Mouse (Mus musculus): ENCODE data around the gene Rad51b. TPM values are rescaled to one million over a fixed set of nuclear protein-coding genes. Genes with fewer than 3 reads are reported as not detected.

Rad51b gene
- total and polyA plus RNA-seq, 2 experiments from 2014 or later, result 1.4 to 1.8 TPM

DNA sequence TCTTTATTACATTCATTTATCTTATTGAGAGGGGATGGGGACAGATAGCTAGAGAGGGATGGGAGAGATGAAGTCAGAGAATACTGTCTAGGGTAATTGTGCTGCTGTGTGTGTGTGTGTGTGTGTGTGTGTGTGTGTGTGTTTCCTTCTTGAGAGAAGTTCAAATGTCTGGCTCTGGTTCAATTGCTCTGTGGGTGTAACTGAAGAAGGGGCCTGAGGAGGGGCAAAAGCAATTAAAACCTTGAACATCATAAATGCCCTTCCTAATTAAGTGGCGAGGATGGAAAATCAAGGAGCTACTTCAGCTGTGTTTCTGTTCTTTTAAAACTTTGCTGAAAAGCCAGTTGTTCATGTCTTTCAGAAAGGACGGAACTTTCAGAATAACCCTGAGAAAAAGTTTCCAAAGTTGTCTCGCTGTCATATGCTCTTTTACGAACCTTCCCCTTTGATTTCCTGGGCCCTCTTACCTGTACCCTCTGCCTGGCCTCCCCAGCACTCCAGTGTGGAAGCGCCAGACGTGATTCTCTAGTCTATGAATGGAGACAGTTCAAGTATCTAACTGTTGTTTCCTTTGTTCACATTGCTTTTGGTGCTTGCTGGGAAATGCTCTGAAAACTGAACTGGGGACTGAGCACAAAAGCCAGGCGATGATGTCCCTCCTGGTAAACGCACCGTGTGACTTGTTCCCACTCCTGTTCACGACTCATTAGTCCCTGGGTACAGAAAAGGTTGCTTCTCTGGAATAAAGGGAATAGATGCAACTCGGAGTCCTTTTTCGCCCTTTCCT lies 158.2 kb downstream of the Rad51b start:
- WGBS, result 77% methylated on average over 12 of the region's 12 CpGs
- Histone ChIP-seq H3K9me3 (replicated peaks; ENCODE audit: control insufficient read depth, low read length) (no peaks in the 10 kb centered on the region), H3K4me2 (ENCODE audit: low read depth, low read length) (no peak overlapping the region), H3K9ac (replicated peaks; ENCODE audit: low read depth, low read length) (no peak overlapping the region), H3K4me1 (ENCODE audit: control insufficient read depth, insufficient read depth) (no peaks in the 10 kb centered on the region), H3K36me3 (replicated peaks; ENCODE audit: control insufficient read depth, insufficient read depth, low read length) (no peaks in the 10 kb centered on the region), H3K4me3 (ENCODE audit: low read depth, low read length) (no peak overlapping the region), H3K27ac (ENCODE audit: low read depth) (no peak overlapping the region), H3K27me3 (ENCODE audit: control insufficient read depth, insufficient read depth, low read length) (no peaks in the 10 kb centered on the region)
- no peak for DNase-seq (ENCODE audit: low spot score)
- ATAC-seq (ENCODE audit: insufficient read depth, low read depth), result no peak
- TF ChIP-seq EP300 (IDR thresholded peaks at IDR 0.05; ENCODE audit: low read depth) (no peak), CTCF (IDR thresholded peaks at IDR 0.05; ENCODE audit: low read depth) (no peak)

DNA sequence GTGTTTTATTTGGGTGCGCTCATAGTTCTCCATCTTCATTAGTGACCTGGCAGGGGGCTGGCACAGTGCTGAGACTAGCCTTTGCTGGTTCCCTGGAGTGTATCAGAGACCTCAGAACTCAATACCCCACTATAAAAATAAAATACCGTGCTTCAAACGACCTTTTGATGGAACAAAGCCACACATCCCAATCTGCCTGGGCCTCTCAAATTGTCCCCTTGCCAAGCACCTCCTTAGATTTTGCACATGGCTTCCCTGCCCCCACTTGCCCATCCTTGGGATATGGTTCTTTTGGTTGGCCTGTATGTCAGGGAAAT lies 158.7 kb downstream of the Rad51b start:
- no peak overlapping the region for H3K4me2 ChIP-seq (ENCODE audit: low read depth, low read length)
- no peak for ATAC-seq (ENCODE audit: insufficient read depth, low read depth)
- H3K9me3 ChIP-seq (replicated peaks; ENCODE audit: control insufficient read depth, low read length), result no peaks in the 10 kb centered on the region
- no peaks in the 10 kb centered on the region for H3K36me3 ChIP-seq (replicated peaks; ENCODE audit: control insufficient read depth, insufficient read depth, low read length)
- TF ChIP-seq CTCF (IDR thresholded peaks at IDR 0.05; ENCODE audit: low read depth) (no peak), EP300 (IDR thresholded peaks at IDR 0.05; ENCODE audit: low read depth) (no peak)
- H3K27me3 ChIP-seq (ENCODE audit: control insufficient read depth, insufficient read depth, low read length), result no peaks in the 10 kb centered on the region
- no peak overlapping the region for H3K9ac ChIP-seq (replicated peaks; ENCODE audit: low read depth, low read length)
- no peak overlapping the region for H3K4me3 ChIP-seq (ENCODE audit: low read depth, low read length)
- no peak overlapping the region for H3K27ac ChIP-seq (ENCODE audit: low read depth)
- 37% methylated on average over 3 of the region's 3 CpGs for WGBS
- no peaks in the 10 kb centered on the region for H3K4me1 ChIP-seq (ENCODE audit: control insufficient read depth, insufficient read depth)
- no peak for DNase-seq (ENCODE audit: low spot score)

DNA sequence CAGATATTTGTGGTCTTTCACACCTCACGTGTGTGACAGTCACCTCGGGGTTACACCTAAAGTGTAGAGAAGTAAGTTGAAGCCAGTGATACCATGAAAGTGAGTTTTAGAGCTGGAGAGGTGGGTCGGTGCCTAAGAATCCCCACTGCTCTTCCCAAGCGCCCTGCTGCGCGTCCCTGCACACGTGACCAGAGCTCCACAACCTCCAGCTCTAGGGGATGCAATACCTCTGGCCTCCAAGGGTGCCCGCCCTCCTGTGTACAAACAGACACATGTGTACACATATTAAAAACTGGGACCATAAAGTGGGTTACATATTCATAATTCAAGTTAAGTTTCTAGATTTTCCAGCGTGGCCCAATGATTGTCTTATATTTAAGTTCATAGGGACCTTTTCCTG lies 159.2 kb downstream of the Rad51b start:
- Histone ChIP-seq H3K9me3 (replicated peaks; ENCODE audit: control insufficient read depth, low read length) (no peaks in the 10 kb centered on the region), H3K4me3 (ENCODE audit: low read depth, low read length) (no peak overlapping the region), H3K36me3 (replicated peaks; ENCODE audit: control insufficient read depth, insufficient read depth, low read length) (no peaks in the 10 kb centered on the region), H3K4me2 (ENCODE audit: low read depth, low read length) (no peak overlapping the region), H3K27ac (ENCODE audit: low read depth) (no peak overlapping the region), H3K4me1 (ENCODE audit: control insufficient read depth, insufficient read depth) (no peaks in the 10 kb centered on the region), H3K27me3 (ENCODE audit: control insufficient read depth, insufficient read depth, low read length) (no peaks in the 10 kb centered on the region), H3K9ac (replicated peaks; ENCODE audit: low read depth, low read length) (no peak overlapping the region)
- 83% methylated on average over 9 of the region's 9 CpGs for WGBS
- ATAC-seq (ENCODE audit: insufficient read depth, low read depth), result no peak
- TF ChIP-seq EP300 (IDR thresholded peaks at IDR 0.05; ENCODE audit: low read depth), result no peak
- TF ChIP-seq CTCF (IDR thresholded peaks at IDR 0.05; ENCODE audit: low read depth), result no peak
- DNase-seq (ENCODE audit: low spot score), result no peak

DNA sequence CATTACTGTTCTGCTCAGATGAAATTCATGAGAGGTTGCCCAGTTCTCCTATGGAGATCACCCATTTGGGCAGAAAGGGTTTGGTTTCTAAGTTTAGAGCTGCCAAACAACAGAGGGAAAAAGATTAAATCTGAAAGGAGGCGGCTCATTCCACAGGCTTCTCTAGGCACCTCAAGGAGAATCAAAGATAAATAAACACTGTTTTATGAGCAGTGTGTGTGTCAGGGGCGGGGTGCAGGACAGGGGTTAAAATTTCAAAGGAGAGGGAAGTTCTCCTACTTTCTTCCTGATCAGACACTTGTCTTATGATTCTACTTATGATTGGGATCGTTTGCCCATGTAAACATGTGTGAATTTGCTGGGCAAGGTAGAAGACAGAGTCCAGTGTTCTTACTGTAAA lies 166.3 kb downstream of the Rad51b start:
- no peak for DNase-seq (ENCODE audit: low spot score)
- no peak for TF ChIP-seq EP300 (IDR thresholded peaks at IDR 0.05; ENCODE audit: low read depth)
- no peak for TF ChIP-seq CTCF (IDR thresholded peaks at IDR 0.05; ENCODE audit: low read depth)
- Histone ChIP-seq H3K9ac (replicated peaks; ENCODE audit: low read depth, low read length) (no peak overlapping the region), H3K36me3 (replicated peaks; ENCODE audit: control insufficient read depth, insufficient read depth, low read length) (no peaks in the 10 kb centered on the region), H3K9me3 (replicated peaks; ENCODE audit: control insufficient read depth, low read length) (no peaks in the 10 kb centered on the region), H3K4me3 (ENCODE audit: low read depth, low read length) (no peak overlapping the region), H3K27me3 (ENCODE audit: control insufficient read depth, insufficient read depth, low read length) (no peaks in the 10 kb centered on the region), H3K4me2 (ENCODE audit: low read depth, low read length) (no peak overlapping the region), H3K4me1 (ENCODE audit: control insufficient read depth, insufficient read depth) (no peaks in the 10 kb centered on the region), H3K27ac (ENCODE audit: low read depth) (no peak overlapping the region)
- WGBS, result 71% methylated on average over 3 of the region's 3 CpGs
- no peak for ATAC-seq (ENCODE audit: insufficient read depth, low read depth)

DNA sequence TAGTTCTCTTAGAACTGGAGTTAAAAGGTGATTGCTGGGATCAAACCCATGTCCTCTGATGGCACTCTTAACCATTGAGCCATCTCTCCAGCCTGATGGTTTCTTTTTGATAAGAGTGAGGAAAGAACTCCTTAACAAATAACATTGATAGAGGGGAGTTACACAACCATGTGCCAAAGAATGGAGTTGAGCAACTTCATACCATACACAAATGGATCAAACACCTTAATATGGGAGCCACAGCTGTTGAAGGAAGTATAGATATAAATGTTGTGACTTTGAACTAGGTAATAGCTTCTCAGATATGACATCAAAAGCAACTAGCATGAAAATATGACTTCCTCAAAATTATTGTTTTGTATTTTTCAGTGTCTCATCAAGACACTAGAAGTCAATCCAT lies 173.0 kb downstream of the Rad51b start:
- no peak overlapping the region for H3K4me3 ChIP-seq (ENCODE audit: low read depth, low read length)
- ATAC-seq (ENCODE audit: insufficient read depth, low read depth), result no peak
- H3K4me2 ChIP-seq (ENCODE audit: low read depth, low read length), result no peak overlapping the region
- H3K9me3 ChIP-seq (replicated peaks; ENCODE audit: control insufficient read depth, low read length), result no peaks in the 10 kb centered on the region
- no peak overlapping the region for H3K27ac ChIP-seq (ENCODE audit: low read depth)
- no peak overlapping the region for H3K9ac ChIP-seq (replicated peaks; ENCODE audit: low read depth, low read length)
- DNase-seq (ENCODE audit: low spot score), result no peak
- H3K4me1 ChIP-seq (ENCODE audit: control insufficient read depth, insufficient read depth), result peaks cover 8% of the 10 kb centered on the region; the same call in 1 of the 2 replicates
- no peaks in the 10 kb centered on the region for H3K27me3 ChIP-seq (ENCODE audit: control insufficient read depth, insufficient read depth, low read length)
- TF ChIP-seq EP300 (IDR thresholded peaks at IDR 0.05; ENCODE audit: low read depth), result no peak
- no peak for TF ChIP-seq CTCF (IDR thresholded peaks at IDR 0.05; ENCODE audit: low read depth)
- no peaks in the 10 kb centered on the region for H3K36me3 ChIP-seq (replicated peaks; ENCODE audit: control insufficient read depth, insufficient read depth, low read length)

DNA sequence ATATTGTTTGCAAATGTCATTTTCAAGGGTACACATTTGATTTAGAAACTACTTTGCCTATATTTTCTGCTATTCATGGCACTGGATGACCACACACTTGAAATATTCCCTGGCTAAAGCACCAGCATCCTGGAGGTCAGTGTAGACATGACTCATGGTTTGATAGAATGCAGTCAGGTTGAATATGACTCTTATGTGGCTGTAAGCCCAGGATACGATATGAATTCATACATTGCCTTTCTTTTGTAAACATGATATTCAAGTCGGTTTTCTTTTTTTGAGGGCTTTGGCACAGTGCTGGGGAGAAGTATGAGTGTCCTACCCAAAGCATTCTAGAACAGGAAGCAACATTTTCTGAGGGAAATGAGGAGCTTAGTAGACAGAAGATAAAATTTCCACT lies 174.8 kb downstream of the Rad51b start:
- Histone ChIP-seq H3K27ac (ENCODE audit: low read depth) (peak overlapping the region; percentile 69), H3K9ac (replicated peaks; ENCODE audit: low read depth, low read length) (no peak overlapping the region), H3K4me1 (ENCODE audit: control insufficient read depth, insufficient read depth) (peaks cover 8% of the 10 kb centered on the region; the same call in 1 of the 2 replicates), H3K9me3 (replicated peaks; ENCODE audit: control insufficient read depth, low read length) (no peaks in the 10 kb centered on the region), H3K27me3 (ENCODE audit: control insufficient read depth, insufficient read depth, low read length) (no peaks in the 10 kb centered on the region), H3K4me3 (ENCODE audit: low read depth, low read length) (no peak overlapping the region), H3K4me2 (ENCODE audit: low read depth, low read length) (no peak overlapping the region), H3K36me3 (replicated peaks; ENCODE audit: control insufficient read depth, insufficient read depth, low read length) (no peaks in the 10 kb centered on the region)
- DNase-seq (ENCODE audit: low spot score) (peak; percentile 80), ATAC-seq (ENCODE audit: insufficient read depth, low read depth) (peak; percentile 85)
- 9% methylated on average over 2 of the region's 2 CpGs for WGBS
- no peak for TF ChIP-seq CTCF (IDR thresholded peaks at IDR 0.05; ENCODE audit: low read depth)
- no peak for TF ChIP-seq EP300 (IDR thresholded peaks at IDR 0.05; ENCODE audit: low read depth)
